Mouse (Mus musculus) heart, postnatal 10 days (tissue): ENCODE measurements at regions not wholly inside any gene's neighbourhood (a gene's known extent, or its start where the extent isn't known, plus 50 kb on each side); places are given as distances from the start of the nearest gene placed in this dataset.

ENCODE experiments used
- DNase-seq, 2 experiments: peaks; one replicate each; pipeline ENCODE4 v3.0.0; 2021
- intact Hi-C: fragments of 180-260 bp; cut with DNase I; formaldehyde crosslinking; loops from one replicate; pipeline ENCODE4 v1.15.1; 2025

DNA sequence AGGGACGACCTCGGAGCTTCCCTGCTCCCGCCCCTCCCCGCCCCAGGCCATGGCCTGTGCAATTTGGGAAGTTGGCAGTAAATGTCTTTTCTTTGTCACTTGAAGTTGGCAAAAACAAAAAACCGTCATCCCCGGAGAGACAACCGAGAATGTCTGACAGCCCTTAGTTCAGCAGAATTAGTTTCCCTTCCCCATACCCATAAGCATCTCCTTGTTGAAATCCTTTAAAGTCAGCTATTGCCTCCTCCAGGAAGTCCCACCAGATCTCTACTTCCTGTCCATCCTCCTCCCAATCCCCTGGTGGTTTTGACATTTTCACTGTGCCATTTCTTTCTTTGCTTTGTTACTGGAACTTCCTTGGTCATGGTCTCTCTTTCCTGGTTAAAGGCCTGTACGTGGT, 54.8 kb downstream of the Foxb1 start:
- intact Hi-C loops = no loop called here
- no peak for DNase-seq

DNA sequence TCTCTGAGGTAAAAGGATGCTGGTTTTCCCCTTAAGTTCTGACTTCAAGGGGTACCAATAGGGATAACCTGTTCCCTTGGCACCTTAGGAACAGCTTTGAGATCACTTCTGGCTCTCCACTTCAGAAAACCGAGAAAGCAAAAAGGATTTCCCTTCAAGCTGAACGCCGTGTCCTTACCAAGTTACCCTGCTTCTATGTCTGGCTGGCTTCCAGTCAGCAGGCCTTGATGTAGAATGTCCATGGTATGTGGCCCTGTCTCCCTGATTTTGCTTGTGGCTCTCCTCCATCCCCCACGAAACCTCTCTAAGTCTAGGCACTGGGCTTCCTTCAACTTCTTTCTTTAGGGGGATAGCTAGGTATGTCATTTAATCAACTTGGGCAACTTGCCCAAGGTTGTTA, 55.7 kb downstream of the Foxb1 start:
- intact Hi-C loops = no loop called here

GRCm38 (mm10) chr9:69703731-69704130, 57.0 kb downstream of the Foxb1 start:
- DNase-seq = no peak
- intact Hi-C loops = no loop called here

More for the DNA sequence above, 55.7 kb downstream of the Foxb1 start:
- DNase-seq = no peak

GRCm38 (mm10) chr9:69702156-69702928, 58.4 kb downstream of the Foxb1 start:
- intact Hi-C loops = no loop called here
- DNase-seq = no peak

DNA sequence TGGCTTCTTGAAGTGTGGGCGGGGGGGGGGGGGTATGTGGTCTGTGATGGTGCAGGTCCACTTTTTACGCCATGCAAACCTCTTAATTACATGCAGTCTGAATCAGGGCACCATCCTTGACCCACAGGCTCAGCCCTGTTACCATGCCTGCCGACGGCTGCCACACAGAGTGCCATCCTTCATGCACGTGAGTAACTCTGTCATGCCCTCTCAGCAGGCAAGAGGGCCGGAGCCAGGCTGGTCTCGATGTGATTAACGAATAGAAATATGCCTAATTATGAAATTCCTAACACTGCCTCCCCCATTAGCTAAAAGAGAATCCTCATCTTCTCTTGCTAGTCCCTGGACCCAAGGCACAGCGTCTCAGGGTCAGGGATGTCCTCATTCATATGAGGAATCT, 60.0 kb downstream of the Foxb1 start:
- no peak for DNase-seq
- intact Hi-C loops = no loop called here

DNA sequence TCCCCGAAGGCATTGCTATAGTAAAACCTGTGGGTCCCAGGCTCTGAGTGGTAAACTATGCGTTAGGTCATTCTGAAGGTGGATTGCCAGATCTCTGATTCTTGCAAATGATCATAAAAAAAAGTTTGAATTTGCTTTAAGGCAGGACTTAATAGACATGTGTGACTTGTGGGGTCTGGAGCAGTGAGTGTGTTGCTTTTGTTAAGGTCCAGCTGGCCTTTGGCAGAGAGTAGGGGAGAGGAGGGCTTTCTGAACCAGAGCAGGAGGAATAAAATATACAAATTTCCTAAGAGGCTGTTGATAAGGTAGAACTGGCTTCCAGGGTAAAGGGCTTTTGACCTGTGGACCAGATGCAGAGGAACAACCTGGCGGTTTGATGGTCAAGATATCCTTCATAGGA, 69.0 kb downstream of the Foxb1 start:
- intact Hi-C loops = no loop called here
- DNase-seq = no peak

- intact Hi-C loops = no loop called here
- DNase-seq = no peak
Observed at GRCm38 (mm10) chr9:69687349-69688123, 73.2 kb downstream of the Foxb1 start.

DNA sequence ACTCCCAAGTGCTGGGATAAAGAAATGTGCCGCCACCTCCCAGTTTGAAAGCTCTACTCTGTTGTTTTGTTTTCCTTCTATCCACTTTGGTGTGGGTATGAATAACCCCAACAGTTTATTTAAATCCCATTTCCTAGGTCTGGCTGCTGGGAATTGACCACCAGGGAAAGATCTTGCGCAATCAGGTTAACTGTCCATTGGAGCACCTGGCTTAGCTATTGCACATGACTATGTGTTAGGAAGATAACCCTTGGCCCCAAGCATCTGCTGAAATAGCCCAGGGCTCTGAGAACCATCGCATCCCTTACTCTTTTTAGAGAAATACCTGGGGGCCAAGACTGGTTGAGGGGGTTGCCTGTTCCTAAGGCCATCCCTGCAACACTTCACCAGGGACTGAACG, 74.0 kb downstream of the Foxb1 start:
- intact Hi-C loops = no loop called here
- no peak for DNase-seq

- no peak for DNase-seq
- intact Hi-C loops = no loop called here
Observed at GRCm38 (mm10) chr9:69685630-69686029, 75.1 kb downstream of the Foxb1 start.

GRCm38 (mm10) chr9:69681372-69682213, 79.1 kb downstream of the Foxb1 start:
- DNase-seq = no peak

GRCm38 (mm10) chr9:69678634-69679033, 82.1 kb downstream of the Foxb1 start:
- no peak for DNase-seq
- intact Hi-C loops = no loop called here

More at GRCm38 (mm10) chr9:69681372-69682213, 79.1 kb downstream of the Foxb1 start:
- intact Hi-C loops = no loop called here

DNA sequence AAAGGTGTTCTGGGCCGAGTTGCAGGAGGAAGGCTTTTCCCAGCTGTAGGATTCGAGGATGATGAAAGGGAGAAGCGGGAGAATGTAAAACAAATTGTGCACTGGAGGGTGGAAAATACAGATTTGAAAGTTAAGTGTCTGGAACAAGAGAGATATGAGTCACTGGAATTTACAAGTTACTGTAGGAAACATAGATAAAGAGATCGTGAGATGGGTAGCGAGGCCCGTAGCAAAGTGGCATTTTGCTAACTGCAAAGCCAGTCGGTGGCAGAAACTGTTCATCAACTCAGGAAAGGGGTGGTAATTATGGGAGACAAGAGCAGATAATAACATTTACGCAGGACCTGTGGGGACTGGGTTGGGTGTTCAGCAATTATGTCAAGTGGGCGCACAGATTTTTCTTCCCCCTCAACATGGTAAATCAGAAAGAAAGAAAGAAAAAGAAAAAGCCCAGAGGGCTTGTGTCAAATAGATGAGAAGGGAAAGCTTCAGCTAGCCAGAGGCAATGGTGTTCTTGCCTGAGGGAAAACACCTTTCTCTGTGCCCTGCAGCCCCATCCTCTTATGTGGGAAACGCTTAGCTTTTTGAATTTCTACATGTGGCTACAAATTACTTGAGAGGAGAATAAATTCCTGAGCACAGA, 87.2 kb downstream of the Foxb1 start:
- intact Hi-C loops = loop anchor here (1.0 kb wide), 1 partner anchor 11 kb away; no protein-coding TSS in a partner anchor
- DNase-seq = no peak

- intact Hi-C loops = no loop called here
- no peak for DNase-seq
Observed at GRCm38 (mm10) chr9:69672657-69673462, 87.9 kb downstream of the Foxb1 start.

GRCm38 (mm10) chr9:69671199-69671598, 89.5 kb downstream of the Foxb1 start:
- intact Hi-C loops = no loop called here
- no peak for DNase-seq

GRCm38 (mm10) chr9:69670551-69671044, 90.1 kb downstream of the Foxb1 start:
- intact Hi-C loops = no loop called here
- no peak for DNase-seq

DNA sequence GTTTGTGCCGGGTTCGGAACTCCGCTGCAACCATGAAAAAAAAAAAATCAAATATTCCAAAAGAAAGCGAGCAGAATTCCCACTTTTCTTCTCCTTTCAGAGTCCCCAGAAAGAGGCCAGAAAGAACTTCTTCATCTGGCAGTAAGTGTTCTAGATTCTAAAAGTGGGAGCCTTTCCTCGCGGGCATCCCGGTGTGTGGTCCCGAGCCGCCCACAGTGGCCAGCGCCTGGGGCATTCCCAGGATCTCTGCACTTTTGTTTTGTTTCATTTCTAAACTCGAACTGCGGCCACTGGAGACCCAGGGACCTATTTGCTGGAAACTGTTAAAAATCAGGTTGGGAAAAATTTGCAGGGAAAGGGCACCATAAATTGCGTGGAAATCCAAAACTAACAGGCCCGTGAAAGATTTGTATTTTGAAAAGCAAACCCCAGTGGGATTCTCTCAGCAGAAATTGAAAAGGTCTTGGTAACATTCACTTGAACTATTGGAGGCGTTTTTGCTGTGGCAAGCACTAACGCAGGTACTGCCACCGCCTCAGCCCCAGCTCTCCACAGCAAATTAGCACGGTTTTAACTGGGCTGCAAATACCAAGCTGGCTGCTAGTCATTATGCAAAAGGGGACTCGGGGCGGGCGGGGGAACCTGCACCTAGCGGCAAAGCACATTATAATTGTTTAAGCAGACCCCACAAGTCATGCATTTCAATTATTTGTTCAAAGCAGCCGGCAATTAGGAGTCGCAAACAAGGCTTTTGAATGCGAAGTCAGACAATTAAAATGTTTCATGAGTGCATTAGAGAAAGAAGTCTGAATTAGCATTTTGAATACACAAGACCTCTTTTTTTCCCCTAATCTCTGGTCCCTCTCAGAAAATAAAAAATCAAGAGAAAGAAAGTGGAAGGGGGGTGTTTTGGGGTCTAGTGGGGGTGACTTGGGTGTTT, 90.9 kb downstream of the Foxb1 start:
- intact Hi-C loops = no loop called here
- no peak for DNase-seq

GRCm38 (mm10) chr9:69668475-69669090, 92.2 kb downstream of the Foxb1 start:
- intact Hi-C loops = no loop called here
- no peak for DNase-seq

DNA sequence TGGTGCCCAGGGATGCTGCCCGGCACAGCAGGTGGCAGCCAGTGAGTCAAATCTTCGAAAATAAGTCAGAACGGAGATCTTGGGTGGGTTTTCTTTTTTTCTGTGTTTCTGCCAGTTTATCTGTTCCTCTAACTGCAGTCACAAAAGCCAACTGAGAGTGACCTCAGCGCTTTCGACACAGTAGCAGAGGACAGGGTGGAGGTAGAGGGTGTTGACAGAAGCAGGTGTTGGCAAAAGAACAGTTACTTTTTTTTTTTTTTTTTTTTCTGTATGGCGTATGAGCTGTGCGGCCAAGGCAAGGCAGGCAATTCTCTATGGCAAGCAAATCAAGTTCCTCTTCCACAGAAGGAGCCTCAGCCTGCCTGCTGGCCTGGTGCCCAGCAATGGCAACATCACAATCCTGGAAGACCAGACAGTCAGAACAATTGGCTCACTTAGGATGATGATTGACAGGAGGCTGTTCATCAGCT, 93.6 kb downstream of the Foxb1 start:
- no peak for DNase-seq
- intact Hi-C loops = no loop called here
